Mouse (Mus musculus) forebrain, embryonic 15.5 days (tissue): ENCODE measurements around the gene Rab6b. TPM values are rescaled to one million over a fixed set of nuclear protein-coding genes. Genes with fewer than 3 reads are reported as not detected.
"Not testable (repeated sequence)": the region's sequence is repeated elsewhere in the genome, so short reads cannot be mapped to it uniquely, and the experiment has no call there.

ENCODE experiments used
- ATAC-seq: fragments of 200-750 bp; cut with Nextera tagmentation; replicated peaks from 2 replicates; pipeline ENCODE4 v1.8.0; 2017; ENCODE audit warnings: mild to moderate bottlenecking, moderate TSS enrichment, moderate library complexity
- H3K27ac ChIP-seq: fragments of 300-500 bp; sonication (generic); replicated peaks from 2 replicates; pipeline ENCODE4 v1.5.1; 2015; ENCODE audit warnings: mild to moderate bottlenecking, inconsistent platforms
- H3K27me3 ChIP-seq: fragments of 300-500 bp; sonication (generic); 2 replicates; pipeline ENCODE4 v1.6.1; 2015; ENCODE audit warnings: inconsistent platforms
- H3K36me3 ChIP-seq: fragments of 300-500 bp; sonication (generic); 2 replicates; pipeline ENCODE4 v1.6.1; 2015; ENCODE audit warnings: mild to moderate bottlenecking, inconsistent platforms
- H3K4me1 ChIP-seq: fragments of 300-500 bp; sonication (generic); 2 replicates; pipeline ENCODE4 v1.6.1; 2015; ENCODE audit warnings: inconsistent platforms
- H3K4me2 ChIP-seq: fragments of 300-500 bp; sonication (generic); replicated peaks from 2 replicates; pipeline ENCODE4 v1.6.1; 2015; ENCODE audit warnings: mild to moderate bottlenecking, inconsistent platforms
- H3K4me3 ChIP-seq: fragments of 300-500 bp; sonication (generic); 2 replicates; pipeline ENCODE4 v1.5.1; 2015; ENCODE audit warnings: mild to moderate bottlenecking, inconsistent platforms
- H3K9ac ChIP-seq: fragments of 300-500 bp; sonication (generic); replicated peaks from 2 replicates; pipeline ENCODE4 v1.6.1; 2015; ENCODE audit warnings: mild to moderate bottlenecking, inconsistent platforms
- H3K9me3 ChIP-seq: fragments of 300-500 bp; sonication (generic); 2 replicates; pipeline ENCODE4 v1.6.1; 2016; ENCODE audit warnings: inconsistent platforms
- WGBS: fragments of 180-500 bp; shearing (Covaris S2); methylation state at CpG from one replicate; pipeline ENCODE4 v1.1.7; 2015; ENCODE audit warnings: mixed read lengths; 5-methylcytosine and 5-hydroxymethylcytosine counted together
- polyA plus RNA-seq: library from polyadenylated mRNA; unstranded; fragments of >200 nt; fragmentation: Nextera tagmentation; extraction: Ambion mirVana; gene quantifications from 2 replicates; pipeline ENCODE4 v1.2.1, GENCODE M21; 2015

Gene Rab6b
- polyA plus RNA-seq, 1 experiment from 2014 or later: 62.3 TPM

DNA sequence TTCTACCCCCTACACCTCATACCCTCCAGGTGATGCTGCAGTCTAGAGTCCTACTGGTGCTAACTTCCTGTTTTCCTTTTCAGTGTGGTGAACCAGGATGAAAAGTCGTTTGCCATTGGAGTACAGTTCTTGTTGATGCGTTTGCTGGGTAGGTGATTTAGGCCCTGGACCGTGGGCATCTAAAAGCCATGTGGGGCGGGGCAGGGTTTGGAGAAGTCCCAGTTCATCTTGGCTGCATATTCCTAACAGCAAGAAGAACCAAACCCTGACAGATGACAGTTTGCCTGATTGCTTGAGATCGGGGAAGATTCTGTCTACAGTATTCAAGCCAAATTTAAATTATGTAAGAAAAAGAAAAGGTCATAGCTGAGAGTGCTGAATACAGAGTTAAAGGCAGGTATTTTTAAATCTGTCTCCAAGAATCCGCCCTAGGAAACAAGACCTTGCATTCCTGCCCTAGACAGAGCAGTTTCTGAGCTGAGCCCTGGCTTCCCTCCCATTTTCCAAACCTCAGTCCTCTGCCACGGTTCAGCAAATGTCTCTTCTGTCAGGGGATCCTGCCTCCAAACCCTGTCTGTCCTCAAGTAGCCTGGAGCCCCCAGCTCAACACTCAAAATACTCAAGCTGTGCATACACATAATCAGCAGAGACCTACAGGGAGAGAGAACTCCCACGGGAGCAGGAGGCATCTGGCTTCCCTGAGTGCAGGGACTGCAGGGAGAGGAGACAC, 29.2 kb upstream of the Rab6b start:
- no peak overlapping the region for H3K4me2 ChIP-seq
- H3K27me3 ChIP-seq: no peaks in the 10 kb centered on the region
- ATAC-seq: no peak
- no peaks in the 10 kb centered on the region for H3K4me1 ChIP-seq
- H3K27ac ChIP-seq: no peak overlapping the region
- no peaks in the 10 kb centered on the region for H3K9me3 ChIP-seq
- WGBS: 71% methylated on average over 8 of the region's 8 CpGs
- no peak overlapping the region for H3K9ac ChIP-seq
- H3K4me3 ChIP-seq: no peak overlapping the region
- no peaks in the 10 kb centered on the region for H3K36me3 ChIP-seq

DNA sequence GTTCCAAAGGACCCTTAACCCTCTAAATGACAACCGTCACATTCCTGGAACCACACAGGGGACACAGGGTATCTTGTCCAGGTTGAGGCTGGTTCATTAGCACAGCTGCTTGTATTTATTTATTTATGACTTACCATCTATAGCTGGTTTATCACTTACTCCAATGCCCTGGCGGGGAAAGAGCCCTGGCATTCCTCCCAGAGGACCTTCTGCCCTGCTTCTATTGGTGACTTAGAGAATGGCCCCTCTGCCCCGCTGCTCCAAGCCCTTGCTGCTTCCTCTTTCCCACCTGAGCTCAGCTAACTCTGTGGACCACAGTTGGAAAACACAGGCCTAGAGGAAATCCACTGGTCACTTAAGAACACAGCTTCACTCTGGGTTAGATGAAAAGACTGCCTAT, 28.2 kb upstream of the Rab6b start:
- H3K4me1 ChIP-seq: no peaks in the 10 kb centered on the region
- H3K9ac ChIP-seq: no peak overlapping the region
- no peak overlapping the region for H3K27ac ChIP-seq
- no peak overlapping the region for H3K4me3 ChIP-seq
- no peaks in the 10 kb centered on the region for H3K36me3 ChIP-seq
- no peaks in the 10 kb centered on the region for H3K27me3 ChIP-seq
- ATAC-seq: no peak
- no peak overlapping the region for H3K4me2 ChIP-seq
- 68% methylated on average over 3 of the region's 3 CpGs for WGBS
- H3K9me3 ChIP-seq: no peaks in the 10 kb centered on the region

DNA sequence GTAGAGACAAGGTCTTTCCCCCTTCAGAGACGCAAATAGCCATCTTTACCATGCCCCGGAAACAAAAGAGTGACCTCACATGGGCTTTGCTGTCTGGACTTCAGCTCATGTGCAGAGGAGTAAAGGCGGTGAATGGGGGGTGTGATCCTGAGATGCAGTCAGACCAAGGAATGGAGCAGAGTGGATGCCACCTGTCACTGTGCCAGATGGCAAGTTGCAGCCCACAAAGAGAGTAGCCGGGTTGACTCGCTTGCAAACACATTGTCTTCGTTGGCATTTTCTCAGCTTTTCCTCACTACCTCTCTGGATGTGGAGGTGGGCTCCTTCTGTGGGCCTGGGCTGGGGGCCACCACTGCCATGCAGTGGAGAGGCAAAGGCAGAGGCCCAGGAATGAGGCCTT, 24.9 kb upstream of the Rab6b start:
- no peak overlapping the region for H3K4me2 ChIP-seq
- no peak overlapping the region for H3K27ac ChIP-seq
- no peaks in the 10 kb centered on the region for H3K27me3 ChIP-seq
- H3K4me3 ChIP-seq: no peak overlapping the region
- 72% methylated on average over 6 of the region's 6 CpGs for WGBS
- no peaks in the 10 kb centered on the region for H3K4me1 ChIP-seq
- no peak overlapping the region for H3K9ac ChIP-seq
- ATAC-seq: no peak
- H3K36me3 ChIP-seq: no peaks in the 10 kb centered on the region
- no peaks in the 10 kb centered on the region for H3K9me3 ChIP-seq

DNA sequence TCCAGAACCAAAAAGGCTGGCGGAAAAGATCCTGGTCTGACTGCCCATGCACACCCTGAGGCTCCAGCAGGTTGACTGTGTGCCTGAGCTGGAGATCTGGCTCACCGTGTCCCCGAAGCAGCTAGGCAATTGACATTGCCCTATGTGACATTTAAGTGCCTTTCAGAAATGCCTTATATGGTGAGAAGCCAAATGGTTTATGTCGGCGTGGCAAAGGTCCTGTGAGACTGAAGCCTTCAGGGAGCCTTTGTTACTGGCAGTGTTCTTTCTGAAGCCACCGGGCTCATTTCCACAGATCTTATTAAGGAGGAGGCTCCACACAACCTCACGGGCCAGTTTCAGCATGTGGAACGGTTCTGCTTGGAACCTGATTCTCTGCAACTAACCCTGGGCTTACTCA, 24.3 kb upstream of the Rab6b start:
- 77% methylated on average over 8 of the region's 8 CpGs for WGBS
- Histone ChIP-seq H3K9ac (no peak overlapping the region), H3K9me3 (no peaks in the 10 kb centered on the region), H3K4me1 (peaks cover 3% of the 10 kb centered on the region), H3K36me3 (no peaks in the 10 kb centered on the region), H3K27ac (no peak overlapping the region), H3K4me3 (no peak overlapping the region), H3K27me3 (no peaks in the 10 kb centered on the region), H3K4me2 (no peak overlapping the region)
- no peak for ATAC-seq

DNA sequence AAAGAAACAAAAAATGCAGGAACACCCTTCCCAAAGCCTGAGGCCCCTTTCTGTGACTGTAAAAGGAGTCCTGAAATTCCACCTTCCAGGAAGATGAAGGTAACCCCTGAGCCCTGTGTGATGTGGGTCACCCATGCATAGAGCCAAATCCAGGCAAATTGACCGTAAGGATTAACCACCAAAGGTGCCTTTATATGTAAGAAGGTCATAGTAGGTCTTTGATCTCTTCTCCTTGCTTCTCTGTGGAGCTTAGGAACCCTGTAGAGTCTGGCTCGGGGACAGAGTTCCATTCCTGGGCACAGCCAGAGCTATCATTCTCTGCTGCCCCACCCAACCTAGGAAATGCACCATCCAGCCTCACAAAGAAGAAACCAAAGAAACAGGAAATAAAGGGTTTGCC, 22.9 kb upstream of the Rab6b start:
- 34% methylated on average over 2 of the region's 2 CpGs for whole genome bisulfite sequencing
- no peak overlapping the region for H3K9ac ChIP-seq
- no peak overlapping the region for H3K4me3 ChIP-seq
- no peaks in the 10 kb centered on the region for H3K36me3 ChIP-seq
- H3K4me1 ChIP-seq: peaks cover 6% of the 10 kb centered on the region
- no peak overlapping the region for H3K27ac ChIP-seq
- H3K27me3 ChIP-seq: no peaks in the 10 kb centered on the region
- no peak overlapping the region for H3K4me2 ChIP-seq
- ATAC-seq: no peak
- H3K9me3 ChIP-seq: no peaks in the 10 kb centered on the region

DNA sequence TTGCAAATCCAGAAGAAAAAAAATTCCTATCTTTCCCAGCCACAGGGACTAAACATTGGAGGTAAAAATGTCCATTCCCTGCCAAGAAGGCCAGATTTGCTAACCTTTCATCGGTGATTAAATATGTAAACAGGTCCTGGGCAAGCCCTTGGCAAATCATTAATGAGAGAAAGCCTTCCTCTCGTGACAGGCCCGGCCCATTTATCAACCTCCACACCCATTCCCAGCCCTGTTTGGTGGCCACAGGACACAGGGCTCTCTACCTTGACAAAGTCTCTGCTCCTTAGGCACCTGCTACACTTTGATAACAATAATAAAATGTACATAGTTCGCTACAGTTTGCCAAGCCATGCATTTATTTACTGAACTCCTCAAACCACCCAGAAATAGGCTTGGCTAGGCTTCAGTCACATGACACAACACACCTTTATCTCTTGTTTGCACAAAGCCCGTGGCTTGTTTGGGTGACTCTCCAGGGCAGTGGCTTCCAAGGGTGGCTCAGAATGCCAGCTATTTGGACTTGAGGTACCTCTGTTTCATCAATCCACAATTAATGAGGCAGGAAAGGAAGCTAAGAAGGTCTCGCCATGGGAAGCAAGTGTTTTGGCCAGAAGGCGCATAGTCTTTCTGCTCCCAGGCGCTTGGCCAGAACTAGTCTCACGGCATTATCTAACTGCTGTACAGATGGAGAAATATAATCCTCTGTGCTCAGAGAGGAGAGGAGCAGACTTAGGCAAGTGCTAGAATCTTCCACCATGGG, 21.3 kb upstream of the Rab6b start:
- no peak for ATAC-seq
- no peak overlapping the region for H3K27ac ChIP-seq
- H3K4me3 ChIP-seq: no peak overlapping the region
- H3K4me2 ChIP-seq: no peak overlapping the region
- no peak overlapping the region for H3K9ac ChIP-seq
- no peaks in the 10 kb centered on the region for H3K27me3 ChIP-seq
- 68% methylated on average over 9 of the region's 9 CpGs for WGBS
- no peaks in the 10 kb centered on the region for H3K36me3 ChIP-seq
- no peaks in the 10 kb centered on the region for H3K9me3 ChIP-seq
- H3K4me1 ChIP-seq: peaks cover 6% of the 10 kb centered on the region

DNA sequence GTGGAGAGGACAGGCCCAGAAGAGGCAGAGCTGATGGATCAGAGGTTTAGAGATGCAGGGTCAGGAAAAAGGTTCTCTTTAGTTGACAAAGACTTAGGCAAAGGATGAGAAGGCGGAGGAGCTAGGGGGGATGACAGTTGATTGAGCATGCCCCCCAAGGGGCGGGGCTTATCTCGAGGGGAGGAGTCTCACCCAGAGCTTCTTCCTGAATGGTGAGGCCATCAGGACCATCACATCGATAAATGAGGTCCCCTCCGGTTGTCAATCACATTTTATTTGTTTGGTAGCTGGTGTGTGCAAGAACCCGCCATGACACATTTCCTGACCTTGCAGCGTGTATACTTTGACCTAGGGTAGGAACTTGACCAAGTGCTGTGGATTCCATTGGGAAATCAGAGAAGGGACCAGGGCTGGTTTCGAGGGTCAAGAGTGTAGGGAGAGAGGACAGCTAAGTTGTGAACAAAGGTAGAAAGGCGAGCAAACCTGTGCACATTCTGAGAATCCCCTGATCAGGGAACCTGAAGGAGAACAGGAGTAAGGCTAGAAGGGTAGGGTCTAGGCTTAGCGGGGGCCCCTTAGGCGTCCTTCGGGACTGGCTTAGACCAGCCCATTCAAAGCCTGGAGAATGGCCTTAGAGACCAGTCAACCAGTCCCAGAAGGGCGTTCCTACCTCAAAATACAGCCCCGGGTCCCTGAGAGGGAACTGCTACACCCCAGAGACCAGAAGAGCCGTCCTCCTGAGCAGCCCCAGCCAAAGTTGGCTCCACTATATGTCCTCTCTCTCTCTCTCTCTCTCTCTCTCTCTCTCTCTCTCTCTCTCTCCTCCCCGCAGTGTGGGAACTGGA, 20.3 kb upstream of the Rab6b start:
- Histone ChIP-seq H3K4me1 (peaks cover 6% of the 10 kb centered on the region), H3K9ac (no peak overlapping the region), H3K36me3 (no peaks in the 10 kb centered on the region), H3K27me3 (no peaks in the 10 kb centered on the region), H3K4me2 (no peak overlapping the region), H3K9me3 (no peaks in the 10 kb centered on the region), H3K4me3 (no peak overlapping the region), H3K27ac (no peak overlapping the region)
- WGBS: 82% methylated on average over 16 of the region's 16 CpGs
- 0 out of 2 replicates have a peak, but pooled peaks have one; percentile 26 for ATAC-seq

DNA sequence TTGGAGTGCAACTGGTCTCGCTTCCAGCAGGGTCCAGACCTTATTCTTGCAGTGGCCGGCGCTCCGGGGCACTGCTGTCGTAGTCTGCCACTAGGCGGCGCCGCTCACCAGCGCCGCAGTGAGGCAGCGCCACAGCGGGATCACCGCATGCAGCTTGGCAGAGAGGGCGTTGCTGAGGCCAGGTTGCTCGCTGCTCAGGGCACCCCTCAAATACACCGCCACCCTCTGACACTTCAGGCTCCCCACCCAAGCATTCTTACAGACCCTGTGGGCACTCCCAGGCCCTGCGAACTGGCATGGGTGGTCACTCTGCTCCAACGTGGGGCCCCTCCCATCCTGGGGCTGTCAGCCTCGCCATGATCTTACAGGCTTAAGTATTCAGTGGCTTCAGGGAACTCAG, 19.3 kb upstream of the Rab6b start:
- Histone ChIP-seq H3K4me1 (peaks cover 6% of the 10 kb centered on the region), H3K27me3 (no peaks in the 10 kb centered on the region), H3K36me3 (no peaks in the 10 kb centered on the region), H3K4me2 (peak overlapping the region; percentile 95), H3K9ac (peak overlapping the region; percentile 64), H3K9me3 (no peaks in the 10 kb centered on the region), H3K27ac (no peak overlapping the region), H3K4me3 (peak overlapping the region; percentile 52)
- under 1% methylated on average over 19 of the region's 19 CpGs for WGBS
- peak; percentile 91 for ATAC-seq

DNA sequence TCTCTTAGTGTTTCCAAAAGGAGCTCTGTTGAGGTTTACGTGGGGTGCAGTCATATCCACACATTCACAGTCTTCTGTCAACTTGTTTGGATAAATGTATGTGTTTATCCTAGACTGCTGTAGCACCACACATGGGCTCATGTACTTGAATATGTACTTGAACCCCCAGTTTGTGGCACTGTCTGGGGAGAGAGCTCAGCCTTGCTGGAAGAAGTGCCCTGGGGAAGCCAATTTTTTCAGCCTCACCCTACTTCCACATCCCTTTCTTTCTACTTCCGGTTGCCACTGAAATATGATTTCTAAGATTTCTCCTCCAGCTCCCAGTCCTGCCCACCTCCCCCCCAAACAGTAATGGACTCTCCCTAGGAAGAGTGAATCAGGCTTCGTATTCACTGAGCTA, 17.9 kb upstream of the Rab6b start:
- no peaks in the 10 kb centered on the region for H3K36me3 ChIP-seq
- H3K27ac ChIP-seq: no peak overlapping the region
- no peak overlapping the region for H3K4me2 ChIP-seq
- no peaks in the 10 kb centered on the region for H3K27me3 ChIP-seq
- ATAC-seq: no peak
- WGBS: 79% methylated on average over 3 of the region's 3 CpGs
- no peaks in the 10 kb centered on the region for H3K9me3 ChIP-seq
- H3K4me3 ChIP-seq: no peak overlapping the region
- no peak overlapping the region for H3K9ac ChIP-seq
- H3K4me1 ChIP-seq: peaks cover 6% of the 10 kb centered on the region

DNA sequence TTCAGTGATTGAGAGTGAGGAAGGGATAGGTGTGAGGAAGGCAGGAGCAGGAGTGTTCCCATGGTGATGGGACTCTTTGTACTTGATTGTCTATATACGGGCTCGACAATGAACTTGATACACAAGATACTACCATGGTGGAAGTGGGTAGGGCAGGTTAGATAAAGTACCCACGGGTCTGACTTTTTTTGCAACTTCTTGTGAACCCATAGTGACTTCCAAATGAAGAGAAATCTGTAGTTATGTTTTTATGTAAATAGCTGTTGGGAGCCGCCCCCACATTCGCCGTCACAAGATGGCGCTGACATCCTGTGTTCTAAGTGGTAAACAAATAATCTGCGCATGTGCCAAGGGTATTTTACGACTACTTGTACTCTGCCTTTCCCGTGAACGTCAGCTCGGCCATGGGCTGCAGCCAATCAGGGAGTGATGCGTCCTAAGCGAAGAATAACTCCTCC, 3.2 kb upstream of the Rab6b start:
- 27% methylated on average over 10 of the region's 14 CpGs for WGBS
- Histone ChIP-seq H3K27ac (peak overlapping the region; percentile 75), H3K4me2 (peak overlapping the region; percentile 48), H3K4me1 (peaks cover 27% of the 10 kb centered on the region), H3K4me3 (peak overlapping the region; percentile 41), H3K9ac (0 out of 2 replicates have a peak overlapping the region, but pooled peaks have one; percentile 28)
- H3K27me3 ChIP-seq, H3K36me3 ChIP-seq, H3K9me3 ChIP-seq: not testable (repeated sequence)
- peak; percentile 65 for ATAC-seq

DNA sequence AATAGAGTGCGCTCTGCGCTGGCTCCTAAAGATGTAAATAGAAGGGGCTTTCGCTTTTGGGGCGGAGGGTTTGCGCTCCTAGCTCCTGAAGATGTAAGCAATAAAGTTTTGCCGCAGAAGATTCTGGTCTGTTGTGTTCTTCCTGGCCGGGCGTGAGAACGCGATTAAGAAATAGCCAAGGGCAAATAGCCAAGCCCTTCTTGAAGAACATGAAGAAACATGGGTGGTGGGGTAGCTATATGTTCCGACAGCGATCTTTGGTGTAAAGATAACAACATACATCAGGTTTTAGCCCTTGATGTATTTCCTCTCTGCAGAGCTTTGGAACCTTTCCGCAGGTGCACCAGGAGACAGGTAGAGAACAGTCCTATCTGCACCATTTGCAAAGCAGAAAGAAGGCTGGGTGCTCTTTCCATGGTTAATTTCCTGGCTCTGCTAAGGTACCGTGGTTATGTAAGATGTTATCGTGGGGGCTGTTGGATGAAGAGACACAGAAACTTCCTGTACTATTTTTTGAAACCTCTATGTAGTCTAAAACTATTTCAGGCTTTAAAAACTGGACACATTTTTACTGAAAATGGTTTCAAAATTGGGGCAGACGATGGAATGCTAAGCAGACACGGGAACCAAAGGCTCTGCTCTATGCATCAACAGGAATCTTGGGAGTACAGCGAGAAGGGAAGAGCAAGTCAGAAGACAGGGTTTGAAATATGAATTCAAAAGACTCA, 2.5 kb upstream of the Rab6b start:
- WGBS: 35% methylated on average over 18 of the region's 18 CpGs
- peak overlapping the region; percentile 46 for H3K4me3 ChIP-seq
- no peak for ATAC-seq
- H3K4me2 ChIP-seq: peak overlapping the region; percentile 58
- no peaks in the 10 kb centered on the region for H3K9me3 ChIP-seq
- H3K4me1 ChIP-seq: peaks cover 34% of the 10 kb centered on the region
- H3K27ac ChIP-seq: peak overlapping the region; percentile 59
- no peaks in the 10 kb centered on the region for H3K36me3 ChIP-seq
- peaks cover 4% of the 10 kb centered on the region; the same call in 1 of the 2 replicates for H3K27me3 ChIP-seq
- H3K9ac ChIP-seq: peak overlapping the region; percentile 55
